Mouse (Mus musculus): Measurements from ENCODE around the gene Cobll1.
"Not testable (repeated sequence)": the region's sequence is repeated elsewhere in the genome, so short reads cannot be mapped to it uniquely, and the experiment has no call there.

Gene Cobll1

DNA sequence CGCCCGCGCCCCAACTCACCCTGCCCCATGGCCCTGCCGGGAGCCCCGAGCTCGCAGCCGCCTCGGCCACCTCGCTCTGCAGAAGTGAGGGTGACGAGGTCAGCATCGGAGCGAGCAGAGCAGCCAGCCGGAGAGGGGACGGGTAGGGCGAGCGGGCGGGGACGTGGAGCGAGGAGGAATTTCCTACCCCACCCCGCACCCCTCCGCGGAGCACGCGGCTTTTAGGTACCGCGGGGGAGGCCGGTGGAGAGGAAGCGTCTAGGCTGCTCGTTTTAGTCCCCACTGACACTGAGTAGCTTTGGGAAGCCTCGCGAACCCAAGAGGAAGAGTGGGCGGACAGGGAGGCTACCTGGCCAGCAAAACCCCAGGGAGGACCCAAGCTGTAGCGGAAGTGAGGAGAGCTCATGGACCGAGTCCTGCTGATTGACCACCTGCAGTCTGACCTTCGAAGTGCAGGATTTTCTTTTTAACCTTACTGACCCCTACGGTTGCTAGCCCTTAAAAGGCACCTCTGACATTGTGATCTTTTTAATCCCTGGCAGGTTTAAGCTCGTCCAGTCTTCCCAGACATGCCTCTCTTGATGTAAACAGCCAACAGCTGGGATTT lies at the start of gene Cobll1:
Cobll1 (minus strand) TSS at position 440 of the 607 bp plus-strand sequence.
- peak; percentile 65 for DNase-seq (ENCODE audit: low spot score)

DNA sequence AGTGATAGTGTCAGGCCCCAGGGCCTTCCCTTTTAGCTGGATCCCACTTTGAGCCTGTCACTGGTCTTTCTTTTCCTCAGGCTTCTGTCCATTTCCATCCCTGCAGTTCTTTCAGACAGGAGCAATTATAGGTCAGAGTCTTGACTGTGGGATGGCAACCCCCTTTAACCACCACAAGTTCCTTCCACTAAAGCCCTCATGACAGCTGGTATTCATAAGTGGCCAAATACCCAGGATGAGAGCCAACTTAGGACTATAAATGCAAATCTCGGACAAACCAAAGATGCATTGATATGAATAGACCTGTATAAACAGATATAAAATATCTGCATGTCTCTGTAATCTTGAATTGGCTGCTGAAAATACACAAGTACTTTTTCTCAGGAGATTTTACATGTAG lies 49.5 kb upstream of the Cobll1 start:
- DNase-seq (ENCODE audit: low spot score): no peak

DNA sequence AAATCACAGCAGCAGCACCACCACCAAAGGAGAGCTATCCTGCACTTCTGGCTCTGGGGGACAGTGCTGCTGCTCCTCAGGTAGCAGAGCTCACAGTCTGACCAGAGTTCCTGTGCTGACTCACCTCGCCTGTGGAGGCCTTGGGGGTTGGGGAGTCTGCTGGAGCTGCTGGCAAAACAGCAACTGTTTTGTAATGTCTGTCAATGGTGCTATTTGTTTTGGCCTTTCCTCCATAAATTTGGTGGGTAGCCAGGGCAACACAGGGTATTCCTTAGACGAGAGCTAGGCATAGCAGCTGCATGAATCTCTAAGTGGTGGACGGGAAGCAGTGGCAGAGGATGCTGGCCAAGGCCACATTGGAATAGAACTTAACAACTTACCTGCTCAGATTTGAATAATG lies 46.2 kb upstream of the Cobll1 start:
- DNase-seq (ENCODE audit: low spot score): no peak

DNA sequence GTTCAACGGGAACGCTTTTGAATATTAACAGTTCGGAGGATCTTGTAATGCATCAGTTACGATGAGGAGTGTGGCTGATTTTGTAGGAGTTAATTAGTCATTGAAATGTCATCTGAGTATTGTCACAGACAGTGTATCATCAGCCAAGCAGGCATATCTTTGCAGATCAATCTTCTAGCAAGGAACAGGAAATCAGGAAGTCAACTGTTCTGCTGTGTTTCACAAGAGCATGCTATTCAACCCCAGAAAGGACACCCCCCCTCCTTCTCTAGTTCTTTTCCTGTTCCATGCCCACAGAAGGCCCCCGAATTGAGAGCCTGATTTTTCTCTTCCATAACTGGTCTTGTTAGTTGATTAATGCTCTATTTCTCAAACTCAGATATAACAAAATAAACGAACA lies 43.8 kb upstream of the Cobll1 start:
- DNase-seq (ENCODE audit: low spot score): no peak

DNA sequence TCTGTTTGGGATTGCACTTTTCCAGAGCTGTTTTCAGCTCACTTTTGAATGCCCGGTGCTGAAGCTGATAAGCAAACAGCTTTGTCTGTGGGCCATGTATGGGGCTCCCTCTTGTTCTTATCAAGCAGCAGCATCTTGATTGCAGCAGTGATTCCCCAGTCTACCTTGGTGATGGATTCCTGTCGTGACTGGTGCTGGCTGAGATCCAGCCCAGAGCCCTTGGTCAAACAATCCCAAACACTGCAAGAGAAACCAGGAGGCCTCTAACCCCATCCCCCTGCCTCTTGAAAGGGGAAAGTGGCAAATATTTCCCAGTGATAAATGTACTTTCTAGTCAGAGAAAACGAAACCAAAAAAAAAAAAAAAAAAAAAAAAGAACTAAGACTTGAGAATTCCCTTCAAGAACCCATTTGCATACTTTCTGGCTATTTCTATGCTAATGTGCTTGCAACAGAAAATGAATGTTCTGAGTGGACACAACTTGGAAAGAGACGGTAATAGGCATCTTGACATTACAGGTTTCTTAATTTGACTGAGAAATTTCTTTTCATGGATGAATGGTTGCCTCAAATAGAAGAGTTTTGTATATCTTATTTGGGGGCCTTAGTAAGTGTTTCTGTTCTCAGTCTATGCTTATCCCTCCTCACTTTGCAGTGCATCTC lies 40.0 kb upstream of the Cobll1 start:
- no peak for DNase-seq (ENCODE audit: low spot score)

DNA sequence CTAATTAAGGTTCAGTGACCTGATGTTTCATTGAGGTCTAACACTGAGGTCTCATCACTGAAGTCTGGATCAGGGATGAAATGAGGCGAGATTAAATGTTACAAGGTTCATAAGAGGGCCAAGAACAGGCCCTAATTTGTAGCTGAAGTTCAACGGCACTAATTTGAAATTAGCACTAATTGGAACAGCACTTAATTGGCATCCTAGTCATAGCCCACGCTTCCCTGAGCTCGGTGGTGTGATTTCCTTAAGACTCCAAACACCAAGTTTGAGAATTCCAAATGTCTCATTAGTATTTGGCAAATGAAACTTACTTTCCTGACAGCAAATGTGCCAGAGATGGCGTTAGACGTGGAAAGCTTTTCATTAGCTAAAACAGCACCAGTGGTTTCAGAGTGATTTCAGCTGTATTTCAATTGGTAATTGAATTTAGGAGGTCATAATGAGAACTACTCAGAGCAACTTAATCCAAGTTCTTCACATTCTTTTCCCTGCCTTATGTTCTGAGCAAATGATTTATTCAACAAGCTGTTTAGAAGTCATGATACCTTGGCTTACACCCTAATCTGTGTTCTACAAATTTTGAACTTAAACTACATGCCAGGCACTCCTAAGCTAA lies 36.3 kb upstream of the Cobll1 start:
- DNase-seq (ENCODE audit: low spot score): no peak

DNA sequence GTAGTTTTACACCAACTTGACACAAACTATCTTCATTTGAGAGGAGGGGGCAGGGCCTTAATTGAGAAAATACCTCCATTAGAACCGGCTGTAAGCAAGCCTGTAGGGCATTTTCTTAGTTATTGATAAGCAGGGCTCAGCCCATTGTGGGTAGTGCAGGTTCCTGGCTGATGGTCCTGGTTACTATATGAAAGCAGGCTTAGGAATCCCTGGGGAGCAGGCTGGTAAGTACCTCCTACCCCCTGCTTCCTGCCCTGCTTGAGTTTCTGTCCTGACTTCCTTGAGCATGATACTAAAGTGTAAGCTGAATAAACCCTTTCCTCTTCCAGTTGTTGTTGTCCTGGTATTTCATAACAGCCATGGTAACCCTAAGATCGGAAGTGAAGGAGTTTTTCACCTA lies 34.7 kb upstream of the Cobll1 start:
- DNase-seq (ENCODE audit: low spot score): no peak

DNA sequence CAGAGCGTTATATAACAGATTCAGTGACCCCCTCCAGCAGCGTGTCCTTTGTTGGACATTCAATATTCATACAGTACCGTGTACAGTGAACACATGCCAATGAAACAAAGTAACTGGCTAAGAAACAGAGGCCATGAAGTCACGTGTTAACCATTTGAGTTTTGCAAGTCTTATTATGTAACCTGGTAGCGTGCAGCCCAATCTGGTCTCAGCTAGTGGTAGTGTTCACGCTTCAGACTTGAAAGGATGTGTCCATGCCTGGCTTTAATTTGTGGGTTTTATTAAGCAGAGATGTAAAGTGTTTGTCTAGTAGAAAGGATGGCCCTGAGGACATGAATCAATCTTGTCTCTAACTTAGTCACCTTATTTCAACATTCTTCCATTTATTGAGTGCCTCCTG lies 29.5 kb upstream of the Cobll1 start:
- no peak for DNase-seq (ENCODE audit: low spot score)

DNA sequence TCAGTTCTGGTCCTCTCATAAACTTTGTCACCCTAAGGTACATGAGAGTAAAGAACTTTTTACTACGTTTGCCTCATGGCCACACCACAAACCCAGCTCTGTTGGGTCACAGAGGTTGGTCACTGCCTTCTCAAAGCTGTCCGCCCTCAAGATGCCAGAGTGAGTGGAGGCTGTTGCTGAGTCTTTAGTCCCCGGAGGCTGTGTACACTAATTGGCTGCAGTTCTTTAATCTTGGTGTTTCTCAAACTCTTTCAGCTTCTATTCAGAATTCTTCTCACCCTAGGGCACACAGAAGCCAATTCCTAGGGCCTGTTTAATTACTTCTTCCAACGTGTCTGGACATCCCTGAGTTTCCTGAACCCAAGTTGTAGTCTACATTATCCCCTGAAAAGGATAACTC lies 28.6 kb upstream of the Cobll1 start:
- DNase-seq (ENCODE audit: low spot score): peak; percentile 23

DNA sequence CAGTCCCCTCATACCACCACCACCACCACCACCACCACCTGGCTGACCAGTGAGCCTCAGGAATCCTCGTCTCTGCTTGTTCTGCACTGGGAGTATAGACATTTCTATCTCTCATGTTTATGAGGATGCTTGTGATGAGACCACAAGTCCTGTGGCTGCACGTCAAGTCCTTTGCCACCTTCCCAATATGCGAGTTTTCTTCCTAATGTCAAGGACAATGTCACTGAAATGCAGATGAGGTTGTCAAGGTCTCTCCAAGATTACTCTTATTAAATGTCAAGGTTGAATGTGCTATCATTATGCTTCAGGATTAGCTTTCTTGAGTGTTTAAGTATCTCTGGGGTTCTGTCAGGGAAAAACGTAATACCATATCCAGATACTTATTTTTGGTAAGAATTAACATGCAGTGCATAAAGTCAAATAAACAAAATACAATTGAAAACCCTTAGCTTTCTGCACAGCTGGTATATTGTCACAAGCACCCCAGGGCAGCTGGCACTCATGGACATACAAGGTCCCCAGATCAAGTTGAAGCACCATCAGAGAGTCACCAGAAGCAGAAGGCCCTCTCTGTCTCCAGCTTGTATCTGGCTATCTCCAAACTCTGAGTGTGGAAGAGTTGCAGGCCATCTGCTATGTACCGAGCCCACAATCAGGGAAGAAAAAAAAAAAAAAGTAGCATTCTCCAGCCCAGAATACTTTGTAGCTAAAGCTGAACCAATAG lies 27.5 kb upstream of the Cobll1 start:
- DNase-seq (ENCODE audit: low spot score): no peak

DNA sequence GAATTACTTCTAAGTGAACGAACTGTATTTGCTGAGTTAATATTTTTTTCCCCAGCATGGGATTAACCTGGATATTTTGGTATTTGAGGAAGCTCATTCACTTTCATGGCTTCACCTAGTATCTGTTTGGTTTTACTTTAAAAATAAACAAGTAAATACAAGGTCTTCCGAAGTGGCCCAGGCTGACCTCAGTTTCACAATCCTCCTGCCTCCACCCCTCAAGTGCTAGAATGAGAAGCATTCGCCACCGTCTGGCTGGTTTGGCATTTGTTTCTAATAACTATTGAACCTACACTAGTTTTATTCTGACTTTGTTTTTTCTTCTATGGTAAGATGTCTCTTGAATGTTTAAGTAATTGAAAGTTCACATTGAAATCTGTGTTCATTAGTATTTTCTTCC lies 23.0 kb upstream of the Cobll1 start:
- no peak for DNase-seq (ENCODE audit: low spot score)

DNA sequence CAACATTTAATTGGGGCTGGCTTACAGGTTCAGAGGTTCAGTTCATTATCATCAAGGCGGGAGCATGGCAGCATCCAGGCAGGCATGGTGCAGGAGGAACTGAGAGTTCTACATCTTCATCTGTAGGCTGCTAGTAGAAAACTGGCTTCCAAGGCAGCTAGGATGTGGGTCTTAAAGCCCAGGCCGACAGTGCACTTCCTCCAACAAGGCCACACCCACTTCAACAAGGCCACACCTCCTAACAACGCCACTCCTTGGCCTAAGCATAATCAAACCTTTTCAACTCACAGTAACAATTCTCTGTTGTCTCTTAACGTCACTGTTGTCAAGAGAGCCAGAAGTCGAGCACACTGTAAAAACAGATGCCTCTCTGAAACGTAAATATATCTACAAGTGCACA lies 21.6 kb upstream of the Cobll1 start:
- DNase-seq (ENCODE audit: low spot score): not testable (repeated sequence)

DNA sequence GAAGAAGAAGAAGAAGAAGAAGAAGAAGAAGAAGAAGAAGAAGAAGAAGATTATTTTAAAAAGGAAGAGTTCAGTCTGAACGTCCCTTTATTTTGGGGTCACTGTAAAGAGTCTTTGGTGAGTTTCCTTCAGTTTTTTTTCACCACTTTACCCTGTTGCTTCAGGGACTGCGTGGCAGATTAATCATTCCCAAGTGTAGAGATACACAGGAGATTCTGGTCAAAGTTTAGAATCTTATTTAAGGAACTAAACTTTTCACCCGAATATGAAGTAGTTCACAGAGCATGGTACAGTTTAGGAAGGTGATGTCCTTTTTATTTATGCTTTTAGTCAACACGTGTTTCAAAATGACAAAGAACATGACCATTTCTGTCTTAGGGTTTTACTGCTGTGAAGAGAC lies 21.2 kb upstream of the Cobll1 start:
- no peak for DNase-seq (ENCODE audit: low spot score)

DNA sequence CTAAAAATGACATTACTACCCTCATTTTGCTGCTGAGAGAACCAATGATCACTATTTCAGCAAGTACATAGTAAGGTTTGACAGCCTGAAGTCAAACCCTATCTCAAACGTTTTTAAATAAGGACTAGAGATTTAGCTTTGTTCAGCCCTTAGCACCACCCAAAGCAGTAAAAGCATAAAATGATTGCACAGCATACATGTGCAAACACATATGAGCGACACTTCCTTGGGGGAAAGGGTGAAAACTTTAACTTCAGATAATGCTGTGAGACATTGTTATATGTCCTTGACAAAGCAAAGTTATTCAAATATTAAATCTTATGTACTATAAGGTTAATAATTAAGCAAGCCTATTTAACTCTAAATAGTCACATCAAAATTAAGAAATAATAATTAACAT lies 18.2 kb upstream of the Cobll1 start:
- DNase-seq (ENCODE audit: low spot score): no peak

DNA sequence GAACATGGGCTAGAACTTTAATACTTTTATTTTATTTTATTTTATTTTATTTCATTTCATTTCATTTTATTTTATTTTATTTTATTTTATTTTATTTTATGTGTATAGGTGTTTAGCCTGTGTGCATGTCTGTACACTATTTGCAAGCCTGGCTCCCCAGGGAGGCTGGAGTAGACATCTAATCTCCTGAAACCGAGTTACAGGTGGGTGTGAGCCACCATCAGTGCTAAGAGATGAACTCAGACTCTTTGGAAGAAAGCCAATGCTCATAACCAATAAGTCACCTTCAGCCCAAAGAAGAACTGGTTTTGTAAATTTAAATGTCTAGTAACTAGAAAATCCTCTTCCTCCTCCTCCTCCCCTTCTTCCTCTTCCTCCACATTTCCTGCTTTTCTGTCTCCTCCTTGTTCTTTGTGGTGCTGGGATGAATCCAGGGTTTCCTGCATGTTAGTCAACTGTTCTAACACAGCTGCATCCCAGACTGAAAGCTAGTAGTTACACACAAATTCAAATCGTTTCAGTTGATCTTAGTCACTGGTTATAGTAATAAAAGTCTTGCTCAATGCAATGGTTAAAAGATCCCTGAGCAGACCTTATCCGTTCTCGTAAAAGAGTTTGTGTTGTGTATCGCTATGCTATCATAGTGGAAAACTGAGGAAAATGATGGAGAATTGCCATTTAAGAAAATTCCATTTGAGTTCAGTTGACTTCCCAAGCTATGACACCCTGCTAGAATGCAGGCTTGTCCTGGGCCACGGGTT lies 17.5 kb upstream of the Cobll1 start:
- DNase-seq (ENCODE audit: low spot score): no peak

DNA sequence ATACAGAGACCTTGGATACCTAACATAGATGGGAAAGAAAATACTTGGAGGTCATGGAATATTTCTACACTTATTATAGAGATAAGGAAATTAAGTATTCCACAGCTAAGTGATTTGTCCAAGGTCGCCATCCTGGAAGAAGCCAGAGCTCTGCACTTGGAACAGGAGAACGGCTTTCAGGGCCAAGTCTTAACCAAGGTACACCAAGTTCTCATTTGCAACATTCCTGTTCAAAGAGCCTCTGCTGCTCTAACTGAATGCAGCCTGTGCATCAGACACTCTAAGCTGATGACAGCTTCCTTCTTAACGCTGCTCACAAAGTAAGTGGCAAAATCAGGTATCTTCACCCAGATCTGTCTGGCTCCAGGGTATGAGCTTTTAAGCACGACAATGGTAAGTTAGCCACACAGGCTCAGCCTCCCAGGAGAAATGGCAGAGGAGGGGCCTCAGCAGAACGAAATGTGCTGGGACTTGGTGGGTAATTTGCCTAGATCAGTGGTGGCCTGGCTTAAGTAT lies 11.4 kb upstream of the Cobll1 start:
- DNase-seq (ENCODE audit: low spot score): no peak

DNA sequence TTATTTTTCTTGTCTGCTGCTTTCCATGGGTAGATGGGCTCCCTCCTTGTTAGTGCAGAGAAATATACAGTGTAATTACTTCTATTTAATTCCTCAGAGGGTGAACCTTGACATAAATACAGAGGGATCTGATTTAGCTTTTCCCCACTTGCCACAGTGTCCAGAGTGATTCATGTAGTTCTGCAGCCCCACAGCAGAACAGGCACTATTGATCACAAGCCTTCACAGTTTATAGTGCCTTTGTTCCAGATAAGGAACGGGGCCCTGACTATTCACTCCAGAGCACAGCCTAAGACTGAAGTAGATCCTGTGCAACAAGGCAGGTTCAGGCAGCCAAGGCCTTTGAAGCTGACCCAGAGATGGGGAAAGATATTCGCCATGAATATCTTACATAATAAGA lies 10.4 kb upstream of the Cobll1 start:
- DNase-seq (ENCODE audit: low spot score): no peak

DNA sequence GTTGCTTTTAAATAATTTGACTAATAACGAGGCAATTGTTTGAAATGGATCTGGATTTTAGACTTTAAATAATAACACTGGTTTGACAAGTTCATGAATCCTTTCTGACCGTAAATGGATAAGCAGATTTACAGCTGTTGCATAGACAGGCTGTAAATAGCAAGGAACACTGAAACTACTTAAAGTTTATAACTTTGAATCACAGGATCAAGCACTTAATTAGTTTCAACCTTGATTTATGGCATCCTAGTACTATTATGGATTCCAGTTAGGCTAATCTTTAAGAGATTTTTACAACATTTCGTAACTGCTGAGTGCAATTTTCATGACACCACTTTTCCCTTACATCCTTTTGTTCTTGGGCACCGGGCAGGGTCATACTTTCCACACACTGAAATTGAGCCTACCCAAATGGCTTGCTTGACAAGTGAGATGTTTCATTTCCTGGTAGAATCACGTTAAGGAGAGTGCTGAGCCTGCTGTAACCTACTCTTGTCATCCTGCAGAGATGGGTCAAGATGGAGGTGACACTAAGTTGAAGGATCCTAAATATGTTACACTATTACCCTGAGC lies 1.1 kb upstream of the Cobll1 start:
- no peak for DNase-seq (ENCODE audit: low spot score)

DNA sequence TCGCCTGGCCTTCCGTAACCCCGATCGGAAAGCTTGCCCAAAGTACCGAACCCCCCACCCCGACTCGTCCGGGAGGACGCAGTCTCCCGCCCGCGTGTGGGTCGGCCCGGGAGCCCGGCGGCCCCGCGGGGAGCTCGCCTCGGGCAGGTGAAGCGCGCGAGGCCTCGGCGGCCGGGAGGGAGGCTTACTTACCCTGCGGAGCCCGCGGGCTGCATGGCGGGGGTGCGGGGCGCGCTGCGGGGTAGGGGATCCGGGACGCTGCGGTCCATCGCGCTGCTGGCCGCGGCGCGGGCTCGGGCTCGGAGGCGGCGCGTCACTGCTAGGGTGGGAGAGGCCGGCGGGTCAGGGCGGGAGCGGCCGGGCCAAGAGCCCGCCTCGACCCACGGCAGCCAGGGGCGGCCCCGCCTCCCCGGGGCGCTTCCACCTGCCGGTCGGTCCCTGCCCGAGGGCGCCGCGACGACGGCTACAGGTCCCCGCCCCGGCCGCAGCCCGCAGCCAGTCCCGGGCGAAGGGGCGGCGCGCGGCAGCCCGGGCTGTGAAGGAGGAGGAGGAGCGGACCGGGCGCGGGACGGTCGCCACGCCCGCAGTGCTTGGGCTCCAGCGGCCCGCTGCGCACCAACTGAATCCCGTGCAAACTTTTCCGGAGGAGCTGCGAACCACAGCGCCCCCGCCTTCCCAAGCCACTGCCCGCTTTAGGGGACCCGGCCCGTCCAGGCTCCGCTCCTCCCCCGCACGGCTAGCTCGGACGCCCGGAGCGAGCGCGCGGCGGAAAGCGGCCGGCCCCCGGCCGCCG lies 836 bp downstream of the Cobll1 start:
- DNase-seq (ENCODE audit: low spot score): peak; percentile 78

DNA sequence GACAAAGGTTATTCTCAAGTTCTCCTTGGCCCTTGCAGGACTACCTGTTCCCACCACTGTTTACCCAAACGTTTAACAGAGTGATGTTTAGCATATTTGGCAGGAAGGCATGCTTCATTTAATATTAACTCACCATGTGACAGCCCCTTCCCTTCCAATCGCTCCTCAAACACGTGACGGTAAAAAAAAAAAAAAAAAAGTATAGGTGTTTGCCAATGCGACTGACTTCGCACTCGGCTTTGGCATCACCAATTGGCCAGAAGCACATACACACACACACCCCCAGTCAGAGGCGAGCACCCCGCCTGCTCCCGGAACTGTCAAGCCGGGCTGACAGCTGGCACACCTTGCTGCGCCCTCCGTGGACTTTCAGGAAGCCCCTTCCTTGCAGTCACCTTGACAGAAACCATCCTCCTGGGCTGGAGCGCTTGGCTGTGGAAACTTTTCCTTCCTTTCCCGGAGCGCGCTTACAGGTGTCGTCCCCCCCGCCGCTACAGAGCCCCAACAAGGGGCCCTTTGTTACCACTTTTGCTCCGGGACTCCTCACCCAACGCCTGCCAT lies 1.5 kb downstream of the Cobll1 start:
- DNase-seq (ENCODE audit: low spot score): no peak

DNA sequence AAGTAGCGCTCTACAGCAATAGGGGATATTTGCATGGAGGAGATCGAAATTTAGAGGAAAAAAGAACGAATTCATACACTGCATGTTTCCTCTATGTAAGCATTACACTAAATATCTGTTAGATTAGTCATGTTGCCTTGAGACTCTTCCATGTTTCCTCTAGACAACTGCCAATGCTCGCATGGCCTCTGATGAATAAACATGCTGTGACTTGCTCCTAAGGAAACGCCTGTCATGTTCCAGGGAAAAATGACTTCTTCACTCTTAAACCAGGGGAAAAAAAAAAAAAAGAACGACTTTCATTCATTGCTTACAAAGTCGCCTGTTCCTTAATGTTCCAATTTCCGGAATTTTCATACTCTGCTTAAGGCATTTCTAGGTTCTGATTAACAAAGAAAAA lies 2.1 kb downstream of the Cobll1 start:
- DNase-seq (ENCODE audit: low spot score): no peak

Data from embryo, embryonic 10 days (tissue).